Mouse (Mus musculus) T-helper 2 cell (primary cell): ENCODE data around the gene Gm3468.
"Not testable (repeated sequence)": the region's sequence is repeated elsewhere in the genome, so short reads cannot be mapped to it uniquely, and the experiment has no call there.

Experiments
- in situ Hi-C: fragments of 300-600 bp; cut with MboI, MseI; formaldehyde crosslinking; loops from one replicate; pipeline ENCODE4 v1.15.1; 2025; ENCODE audit warnings: high pct_unique_total_duplicates

Gene Gm3468

DNA sequence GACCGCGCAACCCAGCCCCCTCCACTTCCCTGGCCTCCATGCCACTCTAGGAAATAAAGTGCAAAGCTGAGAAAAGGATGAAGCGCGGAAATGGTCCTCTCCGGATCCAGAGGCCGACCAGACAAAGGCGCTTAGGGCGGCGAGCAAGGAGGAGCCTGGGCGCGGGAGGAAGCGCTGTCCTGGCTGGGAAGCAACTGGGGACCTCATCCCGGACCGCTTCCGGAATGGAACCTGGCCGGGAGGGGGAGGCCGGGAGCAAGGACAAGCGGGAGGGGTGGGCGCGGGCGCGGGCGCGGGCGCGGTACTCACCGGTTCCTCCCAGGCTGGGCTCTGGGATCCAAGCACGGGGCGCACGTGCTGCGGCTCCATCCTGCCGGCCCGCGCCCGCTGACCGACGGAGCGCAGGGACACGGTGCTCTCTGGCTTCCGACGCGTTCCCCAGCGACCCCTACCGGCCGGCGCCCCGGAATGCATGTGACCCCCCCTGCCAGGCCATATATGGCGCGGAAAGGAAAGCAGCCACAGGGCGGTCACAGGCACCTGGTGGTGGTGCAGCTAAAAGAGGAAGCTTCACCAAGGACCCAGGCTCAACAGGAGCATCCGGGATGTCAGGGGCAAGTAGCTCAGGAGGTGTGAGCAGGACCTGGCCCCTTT lies at the start of gene Gm3468:
TSS of gene Gm3468 (minus strand) at position 394 of the 654 bp plus-strand sequence.
- in situ Hi-C loops = not testable (repeated sequence)

GRCm38 (mm10) chr14:6125707-6126106 lies 17.2 kb upstream of the Gm3468 start, which contains the start of gene Gm3476:
Gene Gm3476 (minus strand): TSS chr14:6125807.
- in situ Hi-C loops = loop anchor here (25.0 kb wide), 2 partner anchors 787 to 1212 kb away; partner anchors contain the start of gene Gm5797

DNA sequence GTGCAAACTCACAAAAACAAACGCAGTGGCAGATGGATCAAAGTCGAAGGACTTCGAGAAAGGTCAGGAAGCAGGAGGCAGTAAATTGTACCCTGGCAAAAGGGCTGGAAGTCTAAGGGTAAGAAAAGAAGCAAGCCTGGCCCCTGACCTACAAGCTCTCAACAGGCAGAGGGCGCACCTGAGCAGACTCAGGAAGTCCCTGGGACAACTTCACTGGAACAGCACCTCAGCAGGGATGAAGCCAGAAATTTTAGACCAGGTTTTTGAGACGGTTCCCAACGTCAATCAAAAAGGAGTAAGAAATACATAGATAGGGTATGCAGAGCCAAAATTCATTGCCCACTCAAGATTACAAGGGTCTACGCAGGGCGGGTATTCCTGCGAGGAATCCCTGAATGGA lies 965 bp downstream of the Gm3468 start:
- in situ Hi-C loops = not testable (repeated sequence)

DNA sequence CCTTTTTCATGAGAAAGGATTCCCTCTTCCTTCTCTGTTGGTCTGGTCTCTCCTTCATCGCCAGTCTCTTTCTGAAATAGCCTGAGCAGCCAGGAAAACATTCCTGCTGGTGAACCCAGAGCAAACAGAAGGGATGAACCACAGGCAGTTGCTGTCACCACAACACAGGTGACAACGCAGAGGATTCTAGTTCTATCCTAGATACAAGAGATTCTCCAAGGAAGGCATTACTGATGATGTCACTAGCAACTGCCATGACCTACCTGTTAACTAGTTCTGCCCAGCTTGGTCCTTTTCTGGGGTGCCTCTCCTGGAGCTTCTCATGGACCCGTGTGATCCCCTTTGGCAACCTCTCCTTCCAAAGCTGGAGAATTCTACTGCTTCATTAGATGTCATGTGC lies 14.6 kb downstream of the Gm3468 start, which contains the start of gene Gm8206:
TSS of gene Gm8206 (minus strand) at position 101 of the 400 bp plus-strand sequence.
- in situ Hi-C loops = loop anchor here (25.0 kb wide), 1 partner anchor 1332 kb away; no protein-coding TSS in a partner anchor

- in situ Hi-C loops = not testable (repeated sequence)
Observed at GRCm38 (mm10) chr14:6058167-6058566, 50.3 kb downstream of the Gm3468 start, which contains the start of gene Gm6337. Gene Gm6337 (minus strand): TSS chr14:6058267.
